Mouse (Mus musculus) C2C12 (cell line): ENCODE measurements around the gene Arhgef18. TPM values are rescaled to one million over a fixed set of nuclear protein-coding genes. Genes with fewer than 3 reads are reported as not detected.

Experiments used
- H3K27me3 ChIP-seq: one replicate; pipeline ENCODE4 v1.6.1; 2011; ENCODE audit not compliant: control insufficient read depth, insufficient read depth, insufficient read length
- H3K36me3 ChIP-seq: one replicate; pipeline ENCODE4 v1.6.1; 2011; ENCODE audit not compliant: control insufficient read depth, insufficient read depth
- H3K4me3 ChIP-seq: one replicate; pipeline ENCODE4 v1.5.1; 2011; ENCODE audit warnings: mild to moderate bottlenecking, control low read depth; ENCODE audit not compliant: poor library complexity, insufficient read depth, severe bottlenecking
- H3K79me2 ChIP-seq: one replicate; pipeline ENCODE4 v1.6.1; 2011; ENCODE audit not compliant: control insufficient read depth, insufficient read depth
- H3K79me3 ChIP-seq: one replicate; pipeline ENCODE4 v1.6.1; 2011; ENCODE audit warnings: low read depth, control low read depth
- H3ac ChIP-seq: one replicate; pipeline ENCODE3; 2011; ENCODE audit warnings: low read depth; ENCODE audit not compliant: control insufficient read depth, insufficient read length
- CEBPB ChIP-seq: IDR thresholded peaks from one replicate; pipeline ENCODE4 v1.6.1; 2011; ENCODE audit warnings: low read depth, mild to moderate bottlenecking, control low read depth, moderate library complexity
- CTCF ChIP-seq: IDR thresholded peaks from one replicate; pipeline ENCODE4 v1.5.1; 2011; ENCODE audit not compliant: control insufficient read depth, insufficient read depth, insufficient read length
- FOSL1 ChIP-seq: IDR thresholded peaks from one replicate; pipeline ENCODE4 v1.8.0; 2011; ENCODE audit warnings: mild to moderate bottlenecking, low read length; ENCODE audit not compliant: poor library complexity, insufficient read depth, severe bottlenecking
- MAX ChIP-seq: IDR thresholded peaks from one replicate; pipeline ENCODE4 v1.6.1; 2011; ENCODE audit warnings: mild to moderate bottlenecking, control low read depth
- MYOD1 ChIP-seq: IDR thresholded peaks from one replicate; pipeline ENCODE4 v1.6.1; 2011; ENCODE audit warnings: low read depth; ENCODE audit not compliant: control insufficient read depth, insufficient read length
- MYOG ChIP-seq: IDR thresholded peaks from one replicate; pipeline ENCODE4 v1.6.1; 2011; ENCODE audit not compliant: control insufficient read depth, insufficient read length; ENCODE audit errors: extremely low read depth
- USF1 ChIP-seq: IDR thresholded peaks from one replicate; pipeline ENCODE4 v1.6.1; 2011; ENCODE audit warnings: low read depth, mild to moderate bottlenecking, control low read depth, moderate library complexity
- polyA plus RNA-seq: library from polyadenylated mRNA; unstranded; fragments of >200 nt; fragmentation: generic; extraction: Trizol; gene quantifications from one replicate; pipeline ENCODE4 v1.2.1, GENCODE M21; 2012; ENCODE audit warnings: missing spikeins

The Arhgef18 gene
- polyA plus RNA-seq, 1 experiment, result 18.4 TPM

DNA sequence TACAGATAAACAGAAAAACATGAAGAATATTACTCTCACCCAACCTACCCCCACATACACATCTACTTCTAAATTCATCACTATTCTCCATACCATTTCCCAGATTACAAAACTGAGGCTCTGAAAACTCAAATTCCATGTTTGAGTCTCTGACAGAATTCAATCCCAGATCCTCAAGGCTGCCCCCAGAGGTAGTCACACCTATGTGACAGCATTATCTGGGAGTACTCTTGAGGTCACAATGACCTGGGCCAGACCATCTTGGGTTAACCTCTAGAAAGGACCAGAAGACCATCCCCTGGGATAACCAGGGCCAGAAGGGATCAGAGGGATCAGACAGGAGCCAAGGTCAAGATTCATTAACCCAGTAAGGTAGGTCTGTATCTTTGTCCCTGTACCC, 77.8 kb downstream of the Arhgef18 start, which contains the start of gene Tex45:
TSS of gene Tex45 (plus strand) at position 301 of the 400 bp plus-strand sequence.
- Histone ChIP-seq H3K79me3 (no peaks in the 10 kb centered on the region), H3K79me2 (no peaks in the 10 kb centered on the region), H3K27me3 (no peaks in the 10 kb centered on the region), H3ac (no peak within 1 kb of the TSS), H3K36me3 (no peaks in the 10 kb centered on the region), H3K4me3 (no peak within 1 kb of the TSS)
- no peak for TF ChIP-seq MYOG
- no peak for TF ChIP-seq MYOD1
- TF ChIP-seq CTCF, result no peak
- no peak for TF ChIP-seq USF1
- TF ChIP-seq MAX, result no peak
- TF ChIP-seq CEBPB, result no peak
- TF ChIP-seq FOSL1, result no peak

GRCm38 (mm10) chr8:3475715-3476429, 83.1 kb downstream of the Arhgef18 start:
- Histone ChIP-seq H3K27me3 (no peaks in the 10 kb centered on the region), H3K36me3 (no peaks in the 10 kb centered on the region), H3ac (no peak overlapping the region), H3K79me2 (no peaks in the 10 kb centered on the region), H3K4me3 (no peak overlapping the region), H3K79me3 (no peaks in the 10 kb centered on the region)
- TF ChIP-seq MYOG (no peak), MYOD1 (no peak), USF1 (no peak), CTCF (no peak), CEBPB (no peak), FOSL1 (no peak), MAX (no peak)

- TF ChIP-seq CTCF (no peak), FOSL1 (no peak), MYOD1 (no peak), CEBPB (no peak), MYOG (no peak), MAX (no peak), USF1 (no peak)
- Histone ChIP-seq H3ac (no peak overlapping the region), H3K79me2 (no peaks in the 10 kb centered on the region), H3K27me3 (no peaks in the 10 kb centered on the region), H3K36me3 (no peaks in the 10 kb centered on the region), H3K79me3 (no peaks in the 10 kb centered on the region), H3K4me3 (no peak overlapping the region)
Observed at GRCm38 (mm10) chr8:3480221-3480785, 87.5 kb downstream of the Arhgef18 start.

GRCm38 (mm10) chr8:3481605-3482004, 88.8 kb downstream of the Arhgef18 start:
- H3K4me3 ChIP-seq, result no peak overlapping the region
- no peaks in the 10 kb centered on the region for H3K36me3 ChIP-seq
- no peaks in the 10 kb centered on the region for H3K79me2 ChIP-seq
- no peak for TF ChIP-seq USF1
- no peaks in the 10 kb centered on the region for H3K79me3 ChIP-seq
- H3K27me3 ChIP-seq, result no peaks in the 10 kb centered on the region
- H3ac ChIP-seq, result no peak overlapping the region

- Histone ChIP-seq H3K4me3 (no peak overlapping the region), H3K36me3 (no peaks in the 10 kb centered on the region), H3K27me3 (no peaks in the 10 kb centered on the region), H3ac (no peak overlapping the region), H3K79me3 (no peaks in the 10 kb centered on the region), H3K79me2 (no peaks in the 10 kb centered on the region)
- TF ChIP-seq MYOD1 (no peak), MAX (no peak), CEBPB (no peak), USF1 (no peak), CTCF (no peak), FOSL1 (no peak), MYOG (no peak)
Observed at GRCm38 (mm10) chr8:3482240-3482740, 89.5 kb downstream of the Arhgef18 start.

GRCm38 (mm10) chr8:3483546-3483945, 90.7 kb downstream of the Arhgef18 start:
- Histone ChIP-seq H3K79me2 (no peaks in the 10 kb centered on the region), H3K27me3 (no peaks in the 10 kb centered on the region), H3K4me3 (no peak overlapping the region), H3ac (no peak overlapping the region), H3K36me3 (no peaks in the 10 kb centered on the region), H3K79me3 (no peaks in the 10 kb centered on the region)
- TF ChIP-seq USF1 (no peak), CEBPB (no peak), MYOD1 (no peak), FOSL1 (no peak), MYOG (no peak), MAX (no peak)
